Mouse (Mus musculus) gastrocnemius, adult 8-10 months (tissue): ENCODE measurements around the gene Tufm. TPM values are rescaled to one million over a fixed set of nuclear protein-coding genes. Genes with fewer than 3 reads are reported as not detected.

Experiments
- DNase-seq, 2 experiments: peaks; one replicate each; pipeline ENCODE4 v3.0.0; 2022; ENCODE audit warnings: low spot score in 2 of 2
- total RNA-seq, 4 experiments: library from RNA; stranded (reverse); gene quantifications; 2 replicates each; pipeline ENCODE4 v1.2.4; 2022

The Tufm gene
- total RNA-seq, 4 experiments from 2014 or later: 116 to 151 (median 137) TPM

DNA sequence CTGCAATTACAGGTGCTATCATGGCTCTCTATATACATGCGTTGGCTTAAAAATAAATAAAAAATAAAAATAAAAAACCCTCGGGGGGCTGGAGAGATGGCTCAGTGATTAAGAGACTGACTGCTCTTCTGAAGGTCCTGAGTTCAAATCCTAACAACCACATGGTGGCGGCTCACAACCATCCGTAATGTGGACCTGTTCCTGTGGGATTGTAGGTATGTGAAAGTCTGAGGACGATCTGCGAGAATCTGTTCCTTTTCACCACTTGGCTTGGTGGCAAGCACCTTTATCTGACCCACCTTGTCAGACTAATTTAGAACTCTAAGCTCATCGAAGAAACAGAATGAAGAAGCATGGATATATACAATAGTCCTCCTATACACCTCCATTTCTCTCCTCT is 12.3 kb downstream of the Tufm start:
- DNase-seq: no peak

- no peak for DNase-seq
Observed at GRCm38 (mm10) chr7:126501684-126502022, 14.5 kb downstream of the Tufm start.

DNA sequence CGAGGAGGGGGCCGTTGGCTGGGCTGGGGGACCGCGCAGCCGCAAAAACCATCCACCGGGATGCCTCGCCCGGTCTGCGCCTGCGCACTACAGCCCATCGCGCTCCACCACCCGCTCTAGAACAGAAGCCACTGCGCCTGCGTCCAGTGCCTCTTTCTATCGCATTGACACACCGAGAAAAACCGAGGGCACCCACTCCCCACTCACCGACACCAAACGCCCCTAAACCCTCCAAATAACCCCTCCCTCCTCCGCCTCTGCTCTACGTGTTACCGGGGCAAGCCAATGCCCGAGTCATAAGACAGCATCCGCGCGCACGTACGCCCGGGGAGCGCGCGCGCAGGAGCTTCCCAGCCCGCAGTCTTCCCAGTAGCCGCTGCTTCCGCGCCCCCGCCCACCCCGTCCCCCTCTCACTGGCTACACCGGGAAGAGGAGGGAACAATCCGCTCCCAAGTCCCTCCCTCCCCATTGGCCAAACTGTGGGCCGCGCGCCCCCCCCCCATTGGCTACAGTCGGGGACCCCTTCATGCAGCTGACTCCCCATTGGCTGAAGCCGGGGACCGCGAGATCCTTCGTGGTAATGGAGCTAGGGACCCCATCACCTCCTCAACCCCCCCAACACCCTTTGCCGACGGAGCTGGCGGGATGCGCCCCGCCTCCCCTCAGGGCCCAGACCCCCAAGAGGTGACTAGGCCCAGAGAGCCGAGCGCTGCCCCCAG is 15.0 kb downstream of the Tufm start:
- peak; percentile 86 to 88 for DNase-seq

- no peak for DNase-seq
Observed at GRCm38 (mm10) chr7:126502751-126503150, 15.6 kb downstream of the Tufm start.

- peak; percentile 95 to 98 for DNase-seq
Observed at GRCm38 (mm10) chr7:126503273-126503878, 16.2 kb downstream of the Tufm start, which contains the start of gene Atxn2l. Gene Atxn2l (minus strand): TSS chr7:126503437.

- DNase-seq: no peak
Observed at GRCm38 (mm10) chr7:126504913-126505312, 17.8 kb downstream of the Tufm start.

DNA sequence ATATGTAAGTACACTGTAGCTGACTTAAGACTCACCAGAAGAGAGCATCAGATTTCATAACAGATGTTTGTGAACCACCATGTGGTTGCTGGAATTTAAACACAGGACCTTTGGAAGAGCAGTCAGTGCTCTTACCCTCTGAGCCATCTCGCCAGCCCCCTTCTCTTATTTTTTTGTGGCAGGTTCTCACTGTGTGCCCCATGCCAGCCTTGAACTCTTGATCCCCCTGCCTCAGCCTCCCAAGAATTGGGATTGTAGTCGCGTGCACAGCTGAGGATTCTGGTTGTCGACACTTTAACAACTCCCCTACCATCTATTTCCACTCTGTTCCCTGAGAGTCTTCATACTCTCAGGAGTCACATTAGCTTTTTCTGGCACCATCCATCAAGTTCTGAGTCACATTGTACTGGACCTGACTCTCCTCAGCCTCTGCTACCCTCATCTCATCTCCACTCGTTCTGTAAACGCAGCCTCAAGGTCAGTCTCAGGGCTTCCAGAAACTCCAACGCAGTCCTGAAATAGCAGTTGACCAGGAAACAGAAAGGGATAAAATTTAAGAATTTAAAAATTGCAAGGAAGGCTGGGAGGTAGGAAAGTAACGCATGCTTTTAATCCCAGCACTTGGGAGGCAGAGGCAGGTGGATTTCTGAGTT is 20.1 kb downstream of the Tufm start:
- no peak for DNase-seq

GRCm38 (mm10) chr7:126511287-126511686 is 24.1 kb downstream of the Tufm start:
- DNase-seq: no peak

GRCm38 (mm10) chr7:126518261-126518941 is 31.2 kb downstream of the Tufm start:
- no peak for DNase-seq

GRCm38 (mm10) chr7:126519513-126519912 is 32.4 kb downstream of the Tufm start:
- DNase-seq: no peak

DNA sequence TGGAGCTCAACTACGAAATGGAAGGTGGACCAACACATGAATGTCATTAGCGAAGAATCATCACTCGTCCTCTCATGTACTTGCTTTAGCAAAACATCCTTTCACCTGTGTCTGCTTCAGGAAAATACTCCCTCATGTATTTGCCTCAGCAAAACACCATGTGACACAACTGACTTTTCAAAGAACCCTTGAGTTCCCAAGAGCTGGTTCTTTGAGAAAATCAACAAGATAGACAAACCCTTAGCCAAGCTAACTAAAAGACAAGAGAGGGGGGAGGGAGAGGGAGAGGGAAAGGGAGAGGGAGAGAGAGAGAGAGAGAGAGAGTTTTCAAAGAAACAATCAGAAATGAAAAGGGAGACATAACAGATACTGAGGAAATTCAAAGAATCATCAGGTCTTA is 36.2 kb downstream of the Tufm start:
- no peak for DNase-seq

DNA sequence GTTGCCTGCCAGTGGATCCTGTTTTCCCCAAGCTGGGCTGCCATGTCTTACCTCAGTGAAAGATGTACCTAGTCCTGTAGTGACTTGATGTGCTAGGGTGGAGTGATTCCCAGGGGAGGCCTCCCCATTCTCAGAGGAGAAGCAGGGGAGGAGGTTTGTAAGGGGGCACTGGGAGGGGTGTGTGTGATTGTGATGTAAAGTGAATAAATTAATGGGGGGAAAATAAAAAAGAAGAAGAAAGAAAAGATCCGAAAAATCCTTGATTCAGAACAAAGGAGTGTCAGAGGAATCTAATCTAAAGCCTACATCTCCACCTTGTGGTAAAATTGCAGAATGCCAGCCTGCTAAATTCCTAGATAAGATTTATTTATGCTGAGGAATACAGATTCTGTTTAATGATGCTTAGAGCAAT is 41.0 kb downstream of the Tufm start:
- no peak for DNase-seq

GRCm38 (mm10) chr7:126533434-126533833 is 46.3 kb downstream of the Tufm start:
- no peak for DNase-seq

DNA sequence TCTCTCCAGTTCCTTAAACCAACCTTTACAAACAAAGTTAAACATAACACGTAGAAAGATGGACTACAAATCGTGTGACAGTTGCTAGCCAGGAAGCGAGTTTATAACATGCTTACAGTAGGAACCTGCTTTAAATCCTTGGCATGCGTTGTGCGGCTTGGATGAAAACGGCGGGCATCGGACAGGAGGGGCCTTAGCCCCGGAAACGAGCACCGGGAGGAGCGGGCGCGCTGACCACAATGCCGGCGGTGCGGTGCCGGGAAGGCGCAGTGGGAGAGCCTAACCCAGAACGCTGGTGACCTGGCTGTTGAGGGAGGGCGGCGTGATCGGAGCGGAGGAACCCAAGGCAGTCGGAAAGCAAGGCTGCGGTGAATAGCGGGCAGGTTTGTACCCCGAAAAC is 48.6 kb downstream of the Tufm start:
- no peak for DNase-seq

DNA sequence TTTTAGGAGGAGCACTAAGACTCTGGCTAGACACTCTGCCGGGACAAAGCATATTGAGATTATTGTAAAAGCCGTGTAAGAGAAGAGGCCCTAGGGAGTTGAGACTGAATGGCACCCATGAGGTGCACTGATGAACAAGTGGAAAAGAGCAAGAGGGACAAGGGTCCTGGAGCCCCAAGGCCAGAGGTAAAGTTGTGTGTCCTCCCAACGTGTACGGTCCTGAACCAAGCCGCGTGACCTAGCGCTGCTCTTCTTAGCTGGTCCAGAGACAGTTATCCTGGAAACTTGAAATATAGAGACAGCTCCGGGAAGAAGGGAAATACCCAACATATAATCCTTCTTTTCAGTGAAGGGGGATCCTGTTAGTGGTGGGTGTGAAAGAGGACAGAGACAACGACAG is 49.3 kb downstream of the Tufm start:
- DNase-seq: no peak

DNA sequence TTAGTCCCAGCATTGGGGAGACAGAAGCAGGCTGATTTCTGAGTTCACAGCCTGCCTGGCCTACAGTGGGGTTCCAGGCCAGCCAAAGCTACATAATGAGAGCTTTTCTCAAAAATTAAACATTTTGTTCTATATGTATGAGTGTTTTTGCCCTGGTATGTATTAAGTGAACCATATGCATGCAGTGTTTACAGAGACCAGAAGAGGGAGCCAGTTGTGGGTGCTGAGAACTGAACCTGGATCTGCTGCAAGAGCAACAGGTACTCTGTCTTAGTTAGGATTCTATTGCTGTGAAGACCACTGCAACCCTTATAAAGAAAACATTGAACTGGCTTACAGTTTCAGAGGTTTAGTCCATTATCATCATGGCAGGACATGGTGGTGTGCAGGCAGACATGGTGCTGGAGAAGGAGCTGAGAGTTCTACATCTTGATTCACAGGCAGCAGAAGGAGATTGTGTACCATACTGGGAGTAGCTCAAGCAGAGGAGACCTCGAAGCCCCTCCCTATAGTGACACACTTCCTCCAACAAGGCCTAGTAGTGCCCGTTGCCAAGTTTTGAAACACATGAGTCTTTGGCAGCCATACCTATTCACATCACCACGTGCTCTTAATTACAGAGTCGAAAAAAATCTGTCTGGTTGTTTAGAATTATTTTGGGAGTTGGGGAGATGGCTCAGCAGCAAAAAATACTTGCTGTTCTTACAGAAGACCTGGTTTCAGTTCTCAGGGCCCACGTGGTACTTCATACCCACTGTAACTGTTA is 50.8 kb downstream of the Tufm start:
- no peak for DNase-seq

Other genes with a start within 250 kb of the Tufm start
- 10 to 100 TPM; 13.0 to 18.8 (median 16.8) TPM for gene Sbk1, start 214.7 kb upstream of the Tufm start, total RNA-seq
- gene Lat, start 117.8 kb upstream of the Tufm start, total RNA-seq: under 1 TPM in 1 of 4 experiments, not detected in 3; 0.43 TPM
- gene Spns1, start 109.9 kb upstream of the Tufm start, total RNA-seq: 10 to 100 TPM; 22.7 to 23.9 (median 22.8) TPM
- gene Nfatc2ip, start 90.6 kb upstream of the Tufm start, total RNA-seq: 1 to 10 TPM; 2.1 to 4.3 (median 3.0) TPM
- not detected for gene Cd19, start 72.5 kb upstream of the Tufm start, total RNA-seq
- gene Rabep2, start 58.6 kb upstream of the Tufm start, total RNA-seq: 10 to 100 TPM; 10.5 to 19.2 (median 15.1) TPM
- gene Atp2a1, start 24.3 kb upstream of the Tufm start, total RNA-seq: over 10,000 TPM; 27,209 to 31,432 (median 30,252) TPM
- 10 to 100 TPM; 45.9 to 57.4 (median 49.0) TPM for gene Sh2b1, start 11.9 kb upstream of the Tufm start, total RNA-seq
- 10 to 100 TPM; 25.4 to 32.4 (median 29.9) TPM for gene Atxn2l, start 16.1 kb downstream of the Tufm start, total RNA-seq
- gene Eif3c, start 79.0 kb downstream of the Tufm start, total RNA-seq: 100 to 1,000 TPM; 151 to 172 (median 160) TPM
- under 1 TPM; 0.15 to 0.94 (median 0.29) TPM for gene Apobr, start 97.6 kb downstream of the Tufm start, total RNA-seq
- 10 to 100 TPM in 3 of 4 experiments, 1 to 10 TPM in 1; 9.0 to 14.7 (median 12.6) TPM for gene Cln3, start 98.5 kb downstream of the Tufm start, total RNA-seq
- not detected for gene Il27, start 107.6 kb downstream of the Tufm start, total RNA-seq
- 1 to 10 TPM; 3.5 to 6.7 (median 4.7) TPM for gene Nupr1, start 143.5 kb downstream of the Tufm start, total RNA-seq
- 10 to 100 TPM; 26.7 to 43.5 (median 34.7) TPM for gene Sgf29, start 161.9 kb downstream of the Tufm start, total RNA-seq
- gene Sult1a1, start 189.1 kb downstream of the Tufm start, total RNA-seq: 10 to 100 TPM in 2 of 4 experiments, 1 to 10 TPM in 2; 5.9 to 17.4 (median 10.6) TPM
- gene Bola2, start 208.0 kb downstream of the Tufm start, total RNA-seq: 10 to 100 TPM; 31.9 to 44.1 (median 39.4) TPM
- gene Slx1b, start 208.4 kb downstream of the Tufm start, total RNA-seq: 1 to 10 TPM; 2.3 to 2.8 (median 2.6) TPM
- gene Coro1a, start 220.4 kb downstream of the Tufm start, total RNA-seq: 1 to 10 TPM; 1.3 to 5.9 (median 3.1) TPM